Mouse (Mus musculus): ENCODE data around the gene Ccdc77. TPM values are rescaled to one million over a fixed set of nuclear protein-coding genes. Genes with fewer than 3 reads are reported as not detected.
A peak's percentile ranks its signal among the peaks of the same experiment; 100 is the strongest.

The Ccdc77 gene
- polyA plus RNA-seq (2015; fragmentation: Nextera tagmentation; extraction: Ambion mirVana) = 20.6 and 22.8 TPM in 2 replicates

GRCm38 (mm10) chr6:120363688-120364522, at the start of gene Ccdc77, which contains the start of gene Kdm5a:
Ccdc77 (minus strand) TSS chr6:120364374.
Kdm5a (plus strand) TSS chr6:120364124.
- WGBS = under 1% methylated on average over 71 of the region's 71 CpGs

DNA sequence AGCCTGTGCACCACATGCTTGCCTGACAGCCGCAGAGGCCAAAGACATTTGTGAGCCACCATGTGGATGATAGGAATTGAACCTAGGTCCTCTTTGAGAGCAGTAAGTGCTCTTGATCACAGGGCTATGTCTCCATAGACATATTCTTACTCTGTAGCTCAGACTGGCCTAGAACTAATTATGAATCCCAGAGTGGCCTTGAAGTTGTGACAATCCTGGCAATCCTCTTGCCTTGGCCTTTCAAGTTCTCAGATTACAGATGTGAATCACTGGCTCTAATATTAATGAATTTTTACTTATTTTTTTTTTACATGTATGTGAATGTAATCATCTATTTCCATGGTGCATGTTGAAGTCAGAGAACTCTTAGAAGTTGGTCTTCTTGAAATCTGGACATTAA, 39.8 kb upstream of the Ccdc77 start:
- Histone ChIP-seq H3K4me1 (no peaks in the 10 kb centered on the region), H3K4me3 (replicated peaks) (no peak overlapping the region), H3K9ac (no peak overlapping the region), H3K27me3 (replicated peaks) (no peaks in the 10 kb centered on the region), H3K4me2 (no peak overlapping the region), H3K36me3 (peaks cover 28% of the 10 kb centered on the region; the same call in 1 of the 2 replicates), H3K27ac (no peak overlapping the region), H3K9me3 (no peaks in the 10 kb centered on the region)
- no peak for ATAC-seq (ENCODE audit: insufficient read depth, low FRiP score, low read depth)
- WGBS = 97% methylated on average over 1 of the region's 1 CpGs

More at GRCm38 (mm10) chr6:120363688-120364522, at the start of gene Ccdc77, which contains the start of gene Kdm5a:
- peak within 1 kb of the TSS; percentile 80 for H3K9ac ChIP-seq
- peak within 1 kb of the TSS; percentile 80 for H3K4me3 ChIP-seq (replicated peaks)
- H3K36me3 ChIP-seq = peaks cover 8% of the 10 kb centered on the region; the same call in 1 of the 2 replicates
- peaks cover 9% of the 10 kb centered on the region for H3K4me1 ChIP-seq
- peak; percentile 97 for ATAC-seq (ENCODE audit: insufficient read depth, low FRiP score, low read depth)
- H3K27me3 ChIP-seq (replicated peaks) = no peaks in the 10 kb centered on the region
- H3K4me2 ChIP-seq = peak within 1 kb of the TSS; percentile 75
- peak within 1 kb of the TSS; percentile 99 for H3K27ac ChIP-seq
- no peaks in the 10 kb centered on the region for H3K9me3 ChIP-seq

DNA sequence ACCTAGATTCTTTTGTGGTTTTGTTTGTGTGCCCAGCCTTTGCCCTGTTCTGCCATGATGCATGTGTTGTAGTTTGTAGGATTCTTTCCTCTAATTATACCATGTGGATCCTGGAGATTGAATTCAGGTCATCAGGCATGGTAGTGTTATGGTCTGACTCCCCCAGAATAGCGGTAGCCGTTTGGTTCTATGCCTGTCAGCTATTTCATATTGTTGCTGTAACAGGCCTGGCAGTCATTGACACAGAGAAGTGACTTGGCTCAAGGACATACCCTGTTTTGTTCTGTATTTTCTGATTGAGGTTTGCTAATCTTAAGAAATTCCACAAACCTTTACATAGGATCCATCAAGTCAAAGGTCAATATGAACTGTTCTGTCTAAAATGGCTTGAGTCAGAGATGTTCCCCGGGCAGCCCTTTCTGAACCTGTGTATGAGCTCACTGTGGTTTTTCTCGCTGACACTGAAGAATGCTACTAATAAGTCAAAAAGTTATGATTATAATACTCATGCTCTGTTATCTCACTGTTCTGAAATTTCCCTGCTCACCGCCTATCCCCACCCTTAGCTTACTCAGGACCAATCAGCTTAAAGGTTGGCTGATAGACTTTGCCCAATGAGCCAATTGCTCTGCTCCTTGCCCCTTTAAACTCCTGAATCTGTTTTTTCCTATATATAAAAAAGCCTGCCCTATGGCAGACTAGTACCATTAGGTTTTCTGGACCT, 31.6 kb upstream of the Ccdc77 start:
- Histone ChIP-seq H3K4me2 (no peak overlapping the region), H3K9ac (no peak overlapping the region), H3K27ac (no peak overlapping the region), H3K4me1 (no peaks in the 10 kb centered on the region), H3K36me3 (peaks cover 34% of the 10 kb centered on the region), H3K4me3 (replicated peaks) (no peak overlapping the region), H3K9me3 (no peaks in the 10 kb centered on the region), H3K27me3 (replicated peaks) (no peaks in the 10 kb centered on the region)
- no peak for ATAC-seq (ENCODE audit: insufficient read depth, low FRiP score, low read depth)
- WGBS = 92% methylated on average over 5 of the region's 5 CpGs

DNA sequence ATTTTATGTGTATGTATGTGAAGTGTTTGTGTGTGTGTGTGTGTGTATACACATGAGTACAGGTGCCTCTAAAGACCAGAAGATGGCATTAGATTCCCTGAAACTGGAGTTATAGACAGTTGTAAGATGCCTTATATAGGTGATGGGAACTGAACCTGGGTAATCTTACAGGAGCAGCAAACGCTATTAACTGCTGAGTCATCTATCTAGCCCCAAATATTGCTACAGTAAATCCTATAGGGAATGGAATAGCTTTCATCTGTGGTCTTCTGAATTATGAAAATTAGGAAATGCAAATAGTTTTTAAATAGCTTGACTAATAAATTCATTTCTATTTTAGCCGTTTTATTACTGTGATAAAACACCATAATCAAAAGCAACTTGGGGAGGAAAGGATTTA, 28.6 kb upstream of the Ccdc77 start:
- H3K4me2 ChIP-seq = no peak overlapping the region
- ATAC-seq (ENCODE audit: insufficient read depth, low FRiP score, low read depth) = no peak
- no peak overlapping the region for H3K9ac ChIP-seq
- H3K4me3 ChIP-seq (replicated peaks) = no peak overlapping the region
- H3K27me3 ChIP-seq (replicated peaks) = no peaks in the 10 kb centered on the region
- H3K27ac ChIP-seq = no peak overlapping the region
- WGBS = 85% methylated on average over 2 of the region's 2 CpGs
- no peaks in the 10 kb centered on the region for H3K9me3 ChIP-seq
- H3K36me3 ChIP-seq = peaks cover 28% of the 10 kb centered on the region
- H3K4me1 ChIP-seq = no peaks in the 10 kb centered on the region

DNA sequence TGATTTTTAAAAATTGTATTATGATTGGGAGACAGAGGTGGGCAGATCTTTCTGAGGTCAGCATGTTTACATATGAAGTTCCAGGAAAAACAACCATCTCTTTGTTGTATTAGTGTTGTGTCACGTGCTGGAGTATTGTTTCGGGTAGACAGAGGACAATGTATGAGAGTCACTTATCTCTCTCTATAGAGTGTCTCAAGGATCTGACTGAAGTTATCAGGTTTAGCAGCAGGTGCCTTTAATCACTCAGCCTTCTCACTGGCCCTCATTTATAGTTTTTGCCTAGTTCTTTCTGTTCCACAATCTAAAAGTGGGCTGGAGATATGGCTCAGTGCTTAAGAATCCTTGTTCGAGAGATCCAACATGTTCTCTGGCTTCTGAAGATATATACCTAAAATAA, 25.9 kb upstream of the Ccdc77 start:
- peaks cover 14% of the 10 kb centered on the region for H3K36me3 ChIP-seq
- WGBS = 84% methylated on average over 3 of the region's 3 CpGs
- no peak overlapping the region for H3K4me2 ChIP-seq
- no peak overlapping the region for H3K4me3 ChIP-seq (replicated peaks)
- H3K9ac ChIP-seq = no peak overlapping the region
- no peak for ATAC-seq (ENCODE audit: insufficient read depth, low FRiP score, low read depth)
- no peaks in the 10 kb centered on the region for H3K4me1 ChIP-seq
- H3K27me3 ChIP-seq (replicated peaks) = no peaks in the 10 kb centered on the region
- H3K9me3 ChIP-seq = no peaks in the 10 kb centered on the region
- no peak overlapping the region for H3K27ac ChIP-seq

DNA sequence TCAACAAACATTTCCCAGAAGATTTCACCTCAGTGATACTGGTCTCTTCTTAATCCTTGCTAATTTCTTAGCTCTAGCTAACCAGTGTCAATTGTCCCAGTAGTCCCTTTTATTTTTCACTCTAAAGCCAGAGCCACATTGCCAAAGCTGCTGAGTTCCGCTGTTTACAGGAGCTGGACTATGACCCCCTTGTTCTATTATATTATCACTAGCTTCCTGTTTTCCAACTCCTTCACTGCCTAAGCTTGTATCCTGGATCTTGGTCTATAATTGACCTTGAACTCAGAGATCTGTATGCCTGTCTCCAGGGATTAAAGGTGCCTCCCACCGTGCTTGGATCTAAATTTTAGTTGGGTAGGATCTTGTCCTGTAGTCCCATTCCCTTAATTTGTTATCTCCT, 12.6 kb upstream of the Ccdc77 start:
- Histone ChIP-seq H3K27me3 (replicated peaks) (no peaks in the 10 kb centered on the region), H3K9me3 (no peaks in the 10 kb centered on the region), H3K4me2 (no peak overlapping the region), H3K4me1 (no peaks in the 10 kb centered on the region), H3K9ac (no peak overlapping the region), H3K27ac (no peak overlapping the region), H3K4me3 (replicated peaks) (no peak overlapping the region), H3K36me3 (peaks cover 48% of the 10 kb centered on the region)
- no peak for ATAC-seq (ENCODE audit: insufficient read depth, low FRiP score, low read depth)
- 90% methylated on average over 2 of the region's 2 CpGs for WGBS

GRCm38 (mm10) chr6:120365051-120365450, 877 bp upstream of the Ccdc77 start:
- no peaks in the 10 kb centered on the region for H3K27me3 ChIP-seq (replicated peaks)
- no peak for ATAC-seq (ENCODE audit: insufficient read depth, low FRiP score, low read depth)
- peaks cover 9% of the 10 kb centered on the region for H3K4me1 ChIP-seq
- H3K4me2 ChIP-seq = peak overlapping the region; percentile 75
- peak overlapping the region; percentile 80 for H3K9ac ChIP-seq
- H3K27ac ChIP-seq = no peak overlapping the region
- whole genome bisulfite sequencing = 3% methylated on average over 15 of the region's 15 CpGs
- peak overlapping the region; percentile 80 for H3K4me3 ChIP-seq (replicated peaks)
- peaks cover 19% of the 10 kb centered on the region for H3K36me3 ChIP-seq
- H3K9me3 ChIP-seq = no peaks in the 10 kb centered on the region

GRCm38 (mm10) chr6:120364523-120364905, 340 bp upstream of the Ccdc77 start:
- Histone ChIP-seq H3K9me3 (no peaks in the 10 kb centered on the region), H3K9ac (peak overlapping the region; percentile 80), H3K4me1 (peaks cover 9% of the 10 kb centered on the region), H3K27ac (peak overlapping the region; percentile 99), H3K27me3 (replicated peaks) (no peaks in the 10 kb centered on the region), H3K4me2 (peak overlapping the region; percentile 75), H3K4me3 (replicated peaks) (peak overlapping the region; percentile 80), H3K36me3 (peaks cover 14% of the 10 kb centered on the region)
- WGBS = 0% methylated on average over 31 of the region's 31 CpGs
- ATAC-seq (ENCODE audit: insufficient read depth, low FRiP score, low read depth) = peak; percentile 9; the same call in 1 of the 2 replicates

GRCm38 (mm10) chr6:120362774-120363687, 1.1 kb downstream of the Ccdc77 start:
- 20% methylated on average over 15 of the region's 15 CpGs for WGBS
- no peak for ATAC-seq (ENCODE audit: insufficient read depth, low FRiP score, low read depth)

DNA sequence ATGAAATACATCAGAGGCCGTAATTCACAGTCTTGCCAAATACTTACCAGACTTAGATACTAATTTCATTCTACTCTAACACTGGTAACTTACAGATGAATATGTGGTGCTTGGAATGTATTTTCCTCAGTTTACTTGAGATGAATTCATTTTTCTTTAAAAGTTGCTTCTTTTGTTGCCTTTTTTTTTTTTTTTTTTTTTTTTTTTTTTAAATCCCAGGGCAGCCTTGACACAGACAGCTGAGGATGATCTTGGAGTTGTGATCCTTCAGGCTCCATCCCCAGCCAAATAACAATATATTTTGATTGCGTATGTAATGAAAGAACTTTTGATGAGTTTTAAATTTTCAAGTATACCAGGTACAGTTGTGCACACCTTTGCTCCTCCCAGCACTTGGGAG, 2.0 kb downstream of the Ccdc77 start:
- no peaks in the 10 kb centered on the region for H3K36me3 ChIP-seq
- no peak for ATAC-seq (ENCODE audit: insufficient read depth, low FRiP score, low read depth)
- H3K9me3 ChIP-seq = no peaks in the 10 kb centered on the region
- H3K4me1 ChIP-seq = peaks cover 9% of the 10 kb centered on the region
- H3K4me2 ChIP-seq = no peak overlapping the region
- H3K4me3 ChIP-seq (replicated peaks) = no peak overlapping the region
- no peaks in the 10 kb centered on the region for H3K27me3 ChIP-seq (replicated peaks)
- no peak overlapping the region for H3K9ac ChIP-seq
- no peak overlapping the region for H3K27ac ChIP-seq
- WGBS = 94% methylated on average over 2 of the region's 2 CpGs

More at GRCm38 (mm10) chr6:120362774-120363687, 1.1 kb downstream of the Ccdc77 start:
- Histone ChIP-seq H3K27me3 (replicated peaks) (no peaks in the 10 kb centered on the region), H3K9me3 (no peaks in the 10 kb centered on the region), H3K27ac (peak overlapping the region; percentile 99), H3K9ac (peak overlapping the region; percentile 46; the same call in 1 of the 2 replicates), H3K4me3 (replicated peaks) (peak overlapping the region; percentile 80), H3K36me3 (0 out of 2 replicates have a peak, but pooled peaks cover 5% of the 10 kb centered on the region), H3K4me2 (peak overlapping the region; percentile 63), H3K4me1 (peaks cover 9% of the 10 kb centered on the region)

Data from stomach, embryonic 15.5 days (tissue).